ENCODE assay signal across 8 mouse cellular contexts in the genomic region with DNA sequence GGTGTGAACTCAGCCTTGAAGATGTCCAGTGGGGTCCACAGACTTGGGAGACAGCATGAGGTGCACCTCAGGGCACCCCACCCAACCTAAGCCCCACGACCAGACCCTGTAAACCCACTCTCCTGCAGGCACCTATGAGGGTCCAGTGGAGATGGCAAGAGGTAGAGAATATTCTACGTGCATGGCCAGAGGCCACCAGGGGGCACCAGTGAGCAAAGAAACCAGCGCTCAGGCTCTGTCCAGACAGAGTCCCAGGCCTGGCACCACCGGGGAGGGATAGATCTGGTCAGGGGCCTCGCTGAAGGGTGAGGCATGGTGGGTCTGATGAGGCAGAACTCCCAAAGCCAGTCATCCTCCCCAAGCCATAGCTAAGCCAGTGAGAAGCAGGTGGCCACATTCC. TPM values are rescaled to one million over a fixed set of nuclear protein-coding genes. Genes with fewer than 3 reads are reported as not detected.
A peak's percentile ranks its signal among the peaks of the same experiment; 100 is the strongest.
DNase-seq lines count a peak whose midpoint lies in the region; ATAC-seq and TF ChIP-seq lines count a peak whose summit lies in the region.

No protein-coding gene starts in this region.

- peak; percentile 78 for ATAC-seq in forebrain, embryonic 14.5 days
- ATAC-seq in hindbrain, embryonic 11.5 days (ENCODE audit: low FRiP score), result peak; percentile 67
- peak; percentile 82 for ATAC-seq in megakaryocyte progenitor cell, adult 5-6 weeks (replicated peaks; ENCODE audit: poor library complexity)
- no peak for ATAC-seq in inflammation-experienced regulatory T-cells, adult 6 months

- H3K9me3 ChIP-seq in forebrain, embryonic 14.5 days (replicated peaks; ENCODE audit: control insufficient read depth, low read length), result no peaks in the 10 kb centered on the region
- no peaks in the 10 kb centered on the region for H3K9me3 ChIP-seq in hindbrain, embryonic 11.5 days (ENCODE audit: control insufficient read depth, low read length)

- TF ChIP-seq CTCF in left cerebral cortex, adult 2 months (IDR thresholded peaks at IDR 0.05), result peak; percentile 89

- H3K9ac ChIP-seq in forebrain, embryonic 14.5 days (ENCODE audit: low read length), result no peak overlapping the region
- no peak overlapping the region for H3K9ac ChIP-seq in hindbrain, embryonic 11.5 days (ENCODE audit: low read depth, low read length)

- peak; percentile 88 for DNase-seq in NIH3T3 (ENCODE audit: low read depth)
- DNase-seq in cerebellum, adult 11-12 months, result peak; percentile 70
- peak; percentile 81 for DNase-seq in forebrain, embryonic 14.5 days (ENCODE audit: low spot score)
- DNase-seq in hindbrain, embryonic 11.5 days (ENCODE audit: low spot score), result peak; percentile 94
- DNase-seq in left cerebral cortex, adult 2 months (ENCODE audit: extremely low spot score in 1 of 2, low spot score in 2 of 2), result peak; percentile 72 to 79
- peak; percentile 57 for DNase-seq in right cerebral cortex, postnatal 25 days

- no peaks in the 10 kb centered on the region for H3K4me1 ChIP-seq in forebrain, embryonic 14.5 days (ENCODE audit: control insufficient read depth, insufficient read depth, low read length)
- H3K4me1 ChIP-seq in hindbrain, embryonic 11.5 days (replicated peaks; ENCODE audit: control insufficient read depth, insufficient read depth, low read length), result no peaks in the 10 kb centered on the region; the same call in 1 of the 2 replicates

- WGBS in forebrain, embryonic 14.5 days, result 10% methylated on average over 5 of the region's 5 CpGs
- WGBS in hindbrain, embryonic 11.5 days, result 11% methylated on average over 5 of the region's 5 CpGs

- H3K27ac ChIP-seq in forebrain, embryonic 14.5 days (ENCODE audit: low read depth, low read length), result no peak overlapping the region
- H3K27ac ChIP-seq in hindbrain, embryonic 11.5 days (ENCODE audit: low read depth, low read length), result no peak overlapping the region
- H3K27ac ChIP-seq in left cerebral cortex, adult 2 months, result no peak overlapping the region

- no peak overlapping the region for H3K4me3 ChIP-seq in forebrain, embryonic 14.5 days (ENCODE audit: low read depth, low read length)
- no peak overlapping the region for H3K4me3 ChIP-seq in hindbrain, embryonic 11.5 days (ENCODE audit: low read depth, low read length)
- no peak overlapping the region for H3K4me3 ChIP-seq in left cerebral cortex, adult 2 months

- intact Hi-C loops in left cerebral cortex, adult 2 months (cut with DNase I), result loop anchor here (5.0 kb wide), 2 partner anchors 71 to 286 kb away; partner anchors contain the start of gene Ccdc85c

- H3K36me3 ChIP-seq in forebrain, embryonic 14.5 days (ENCODE audit: control insufficient read depth, insufficient read depth, low read length), result peaks cover 50% of the 10 kb centered on the region
- peaks cover 2% of the 10 kb centered on the region; the same call in 1 of the 2 replicates for H3K36me3 ChIP-seq in hindbrain, embryonic 11.5 days (ENCODE audit: control insufficient read depth, insufficient read depth, low read length)

- H3K27me3 ChIP-seq in forebrain, embryonic 14.5 days (replicated peaks; ENCODE audit: control insufficient read depth, insufficient read depth, low read length), result no peaks in the 10 kb centered on the region
- H3K27me3 ChIP-seq in hindbrain, embryonic 11.5 days (ENCODE audit: control insufficient read depth, insufficient read depth, low read length), result no peaks in the 10 kb centered on the region

- no peak overlapping the region for H3K4me2 ChIP-seq in forebrain, embryonic 14.5 days (ENCODE audit: low read length)
- no peak overlapping the region for H3K4me2 ChIP-seq in hindbrain, embryonic 11.5 days (replicated peaks; ENCODE audit: low read depth, low read length)

RNA-seq across cellular contexts. Expression of gene Ccnk, which starts 27.3 kb away (rescaled TPM):
- polyA plus RNA-seq in forebrain, embryonic 14.5 days (2014; fragmentation: Nextera tagmentation; extraction: Ambion mirVana), result 8.4 and 10.7 TPM in 2 replicates
- 8.6 and 10.6 TPM in 2 replicates for polyA plus RNA-seq in hindbrain, embryonic 11.5 days (2014; fragmentation: Nextera tagmentation; extraction: Ambion mirVana)
- total RNA-seq in left cerebral cortex, adult 2 months (2021), result 10 to 100 TPM; 30.4 to 33.4 TPM
- 72.7 and 76.5 TPM in 2 replicates for total RNA-seq in megakaryocyte progenitor cell, adult 5-6 weeks (2015)
- total RNA-seq in megakaryocyte progenitor cell, adult 5-6 weeks (2017), result 15.3 and 15.7 TPM in 2 replicates
- polyA plus RNA-seq in inflammation-experienced regulatory T-cells, adult 6 months (2017; shearing (Covaris generic)), result 1 to 10 TPM; 3.9 to 6.3 (median 5.2) TPM

RNA-seq across cellular contexts. Expression of gene Setd3, which starts 27.5 kb away (rescaled TPM):
- polyA plus RNA-seq in forebrain, embryonic 14.5 days (2014; fragmentation: Nextera tagmentation; extraction: Ambion mirVana), result 85.9 and 88.9 TPM in 2 replicates
- 90.7 and 92.1 TPM in 2 replicates for polyA plus RNA-seq in hindbrain, embryonic 11.5 days (2014; fragmentation: Nextera tagmentation; extraction: Ambion mirVana)
- total RNA-seq in left cerebral cortex, adult 2 months (2021), result 100 to 1,000 TPM; 167 to 185 TPM
- total RNA-seq in megakaryocyte progenitor cell, adult 5-6 weeks (2015), result 44.5 and 46.6 TPM in 2 replicates
- 78.3 and 87.6 TPM in 2 replicates for total RNA-seq in megakaryocyte progenitor cell, adult 5-6 weeks (2017)
- 10 to 100 TPM; 27.7 to 33.1 (median 32.1) TPM for polyA plus RNA-seq in inflammation-experienced regulatory T-cells, adult 6 months (2017; shearing (Covaris generic))
